Mouse (Mus musculus) cerebellum, adult 11 months (tissue): Measurements from ENCODE around the gene Gm10638.

Experiments used
- DNase-seq: peaks from one replicate; pipeline ENCODE4 v3.0.0; 2022

Gene Gm10638

GRCm38 (mm10) chr8:86789576-86789975, 44.1 kb downstream of the Gm10638 start:
- no peak for DNase-seq

DNA sequence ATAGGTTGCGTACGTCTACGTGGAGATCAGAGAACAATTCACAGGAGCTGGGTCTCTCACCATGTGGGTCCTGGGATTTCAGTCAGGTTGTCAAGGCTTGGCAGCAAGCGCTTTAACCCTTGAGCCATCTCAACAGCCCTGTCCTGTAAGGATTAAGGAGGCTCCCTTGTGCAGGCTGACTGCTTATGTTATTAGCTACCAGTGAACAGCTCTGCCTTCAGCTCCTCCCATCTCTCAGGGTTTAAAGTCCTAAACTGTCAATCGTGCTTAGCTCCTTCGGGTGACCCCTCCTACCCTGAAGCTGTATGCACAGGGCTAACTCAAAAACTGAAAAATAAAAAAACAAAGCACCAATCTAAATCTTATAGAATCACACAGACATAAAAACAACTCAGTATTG, 46.0 kb downstream of the Gm10638 start:
- no peak for DNase-seq

- DNase-seq: no peak
Measured at GRCm38 (mm10) chr8:86794716-86795115, 49.2 kb downstream of the Gm10638 start.
